Mouse (Mus musculus) bone marrow macrophage, adult 2 months (primary cell): ENCODE results near the gene Osbpl11.

Source experiments
- CTCF ChIP-seq: IDR thresholded peaks from 2 replicates; pipeline ENCODE4 v1.5.1; 2012; ENCODE audit warnings: low read depth, mild to moderate bottlenecking, low read length, moderate library complexity
- POLR2A ChIP-seq: IDR thresholded peaks from 2 replicates; pipeline ENCODE4 v1.6.1; 2012; ENCODE audit warnings: mild to moderate bottlenecking, low read depth, low read length, borderline replicate concordance

- TF ChIP-seq CTCF (no peak), POLR2A (no peak)
These were observed 31.6 kb downstream of the Osbpl11 start for GRCm38 (mm10) chr16:33216313-33217003.
